Mouse (Mus musculus) gastrocnemius, adult 18-20 months (tissue): ENCODE measurements at regions not wholly inside any gene's neighbourhood (a gene's known extent, or its start where the extent isn't known, plus 50 kb on each side); places are given as distances from the start of the nearest gene placed in this dataset.

Source experiments
- DNase-seq: peaks from one replicate; pipeline ENCODE4 v3.0.0; 2021; ENCODE audit warnings: low spot score

- peak; percentile 72 for DNase-seq
Observed at GRCm38 (mm10) chr9:98690839-98691516, 89.5 kb upstream of the Mrps22 start.

GRCm38 (mm10) chr9:98685548-98685947, 84.1 kb upstream of the Mrps22 start:
- DNase-seq: no peak

GRCm38 (mm10) chr9:98684336-98684735, 82.9 kb upstream of the Mrps22 start:
- DNase-seq: no peak

DNA sequence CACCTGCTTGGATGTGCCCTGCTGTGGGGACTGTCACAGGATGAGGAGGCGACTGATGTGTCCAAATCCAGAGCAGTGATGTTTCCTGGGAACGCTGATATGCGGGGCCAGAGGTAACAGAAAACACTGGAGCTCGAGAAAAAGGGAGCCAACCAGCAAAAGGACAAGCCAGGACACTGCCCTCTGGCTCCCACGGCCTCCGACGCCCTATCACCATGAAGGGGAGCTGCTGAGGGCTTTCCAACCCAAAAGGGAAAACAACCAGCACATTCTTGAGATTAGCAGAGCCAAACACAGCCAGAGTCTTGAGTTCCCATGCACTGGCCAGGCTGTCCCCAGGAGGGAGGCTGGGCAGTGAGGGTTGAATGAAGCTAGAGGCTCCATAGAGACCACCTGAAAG, 74.2 kb upstream of the Mrps22 start:
- DNase-seq: no peak

- DNase-seq: no peak
Observed at GRCm38 (mm10) chr9:98673461-98674114, 72.1 kb upstream of the Mrps22 start.

DNA sequence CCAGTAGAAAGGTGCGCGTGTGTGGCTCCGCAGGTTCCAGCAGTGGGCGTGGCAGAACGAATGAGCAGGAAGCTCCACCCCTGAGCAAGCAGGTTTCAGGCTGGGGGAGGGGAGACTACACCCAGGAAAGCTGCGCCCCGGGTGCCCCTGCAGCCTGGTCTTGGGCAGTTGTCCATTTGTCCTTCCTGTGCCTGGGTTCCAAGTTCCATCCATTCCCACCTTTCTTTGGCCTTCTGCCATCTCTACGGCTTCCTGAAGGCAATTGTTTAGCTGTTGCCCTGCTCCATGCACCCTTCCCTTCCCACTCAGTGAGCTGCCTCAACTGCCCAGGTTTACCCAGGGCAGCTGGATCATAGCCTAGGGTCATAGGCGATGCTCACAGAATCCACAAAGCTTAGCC, 70.9 kb upstream of the Mrps22 start:
- DNase-seq: no peak

GRCm38 (mm10) chr9:98668423-98669330, 67.2 kb upstream of the Mrps22 start:
- DNase-seq: no peak

GRCm38 (mm10) chr9:98667072-98667471, 65.6 kb upstream of the Mrps22 start:
- DNase-seq: no peak

GRCm38 (mm10) chr9:98663011-98663410, 61.6 kb upstream of the Mrps22 start:
- DNase-seq: no peak

GRCm38 (mm10) chr9:98651681-98652080, 50.2 kb upstream of the Mrps22 start:
- no peak for DNase-seq
